Comparison of ENCODE assay signal across 8 mouse cellular contexts in genomic region chr17:72836158-72837115, GRCm38 (mm10). TPM values are rescaled to one million over a fixed set of nuclear protein-coding genes. Genes with fewer than 3 reads are reported as not detected.
DNase-seq lines count a peak whose midpoint lies in the region; ATAC-seq and TF ChIP-seq lines count a peak whose summit lies in the region.

Ypel5 (plus strand) TSS chr17:72836453.

- H3ac ChIP-seq in C2C12 (ENCODE audit: control insufficient read depth, insufficient read length, low read depth) = peak within 1 kb of the TSS; percentile 94
- H3ac ChIP-seq in myocyte (ENCODE audit: control insufficient read depth, insufficient read length) = peak within 1 kb of the TSS; percentile 44

- H3K27me3 ChIP-seq in C2C12 (ENCODE audit: control insufficient read depth, insufficient read depth, insufficient read length) (no peaks in the 10 kb centered on the region), myocyte (ENCODE audit: control insufficient read depth, insufficient read depth, insufficient read length) (peaks cover 7% of the 10 kb centered on the region)
- peaks cover 10% of the 10 kb centered on the region for H3K27me3 ChIP-seq in erythroblast, embryonic 14.5 days (ENCODE audit: control insufficient read depth)
- no peaks in the 10 kb centered on the region for H3K27me3 ChIP-seq in heart, embryonic 11.5 days (ENCODE audit: control insufficient read depth, insufficient read depth, low read length)
- no peaks in the 10 kb centered on the region for H3K27me3 ChIP-seq in kidney, embryonic 16.5 days (ENCODE audit: insufficient read depth, low read length)
- no peaks in the 10 kb centered on the region for H3K27me3 ChIP-seq in liver, adult 2 months (ENCODE audit: control insufficient read depth, insufficient read depth, low read length)
- no peaks in the 10 kb centered on the region for H3K27me3 ChIP-seq in splenic B cell, adult 2 months (ENCODE audit: control insufficient read depth, insufficient read depth, low read length, poor library complexity, severe bottlenecking)

- under 1% methylated on average over 74 of the region's 93 CpGs for WGBS in heart, embryonic 11.5 days (ENCODE audit: insufficient replicate concordance)
- WGBS in kidney, embryonic 16.5 days = under 1% methylated on average over 68 of the region's 93 CpGs
- WGBS in liver, adult 2 months = under 1% methylated on average over 88 of the region's 93 CpGs

- H3K4me2 ChIP-seq in heart, embryonic 11.5 days = peak within 1 kb of the TSS; percentile 71
- peak within 1 kb of the TSS; percentile 69 for H3K4me2 ChIP-seq in kidney, embryonic 16.5 days (replicated peaks; ENCODE audit: low read depth, low read length)
- peak within 1 kb of the TSS; percentile 96 for H3K4me2 ChIP-seq in myocyte (ENCODE audit: low read depth)

- H3K36me3 ChIP-seq in C2C12 (ENCODE audit: control insufficient read depth, insufficient read depth) (no peaks in the 10 kb centered on the region), myocyte (ENCODE audit: control insufficient read depth, insufficient read depth) (peaks cover 9% of the 10 kb centered on the region)
- H3K36me3 ChIP-seq in erythroblast, embryonic 14.5 days (ENCODE audit: control insufficient read depth) = peaks cover 20% of the 10 kb centered on the region
- H3K36me3 ChIP-seq in heart, embryonic 11.5 days (ENCODE audit: control insufficient read depth, insufficient read depth, low read length) = no peaks in the 10 kb centered on the region
- no peaks in the 10 kb centered on the region for H3K36me3 ChIP-seq in kidney, embryonic 16.5 days (ENCODE audit: insufficient read depth, low read length)
- H3K36me3 ChIP-seq in liver, adult 2 months (ENCODE audit: control insufficient read depth, insufficient read depth, low read length) = peaks cover 6% of the 10 kb centered on the region
- no peaks in the 10 kb centered on the region for H3K36me3 ChIP-seq in splenic B cell, adult 2 months (ENCODE audit: control insufficient read depth, insufficient read depth, low read length, poor library complexity, severe bottlenecking)

- H3K79me3 ChIP-seq in C2C12 (ENCODE audit: low read depth) = no peaks in the 10 kb centered on the region

- peak within 1 kb of the TSS; percentile 98 for H3K27ac ChIP-seq in heart, embryonic 11.5 days (ENCODE audit: low read depth, low read length)
- H3K27ac ChIP-seq in kidney, embryonic 16.5 days (ENCODE audit: low read length) = peak within 1 kb of the TSS; percentile 98
- H3K27ac ChIP-seq in liver, adult 2 months (replicated peaks; ENCODE audit: insufficient read depth, low read depth, low read length) = peak within 1 kb of the TSS; percentile 96

- peaks cover 35% of the 10 kb centered on the region for H3K4me1 ChIP-seq in erythroblast, embryonic 14.5 days (ENCODE audit: control insufficient read depth)
- no peaks in the 10 kb centered on the region for H3K4me1 ChIP-seq in heart, embryonic 11.5 days (ENCODE audit: control insufficient read depth, insufficient read depth, low read length)
- peaks cover 7% of the 10 kb centered on the region for H3K4me1 ChIP-seq in kidney, embryonic 16.5 days (ENCODE audit: insufficient read depth, low read length)
- H3K4me1 ChIP-seq in liver, adult 2 months (ENCODE audit: control insufficient read depth, insufficient read depth, low read length) = peaks cover 7% of the 10 kb centered on the region; the same call in 1 of the 2 replicates

- H3K79me2 ChIP-seq in C2C12 (ENCODE audit: control insufficient read depth, insufficient read depth) (peaks cover 19% of the 10 kb centered on the region), myocyte (ENCODE audit: control insufficient read depth, insufficient read depth) (peaks cover 26% of the 10 kb centered on the region)
- peaks cover 4% of the 10 kb centered on the region; the same call in 1 of the 2 replicates for H3K79me2 ChIP-seq in liver, adult 2 months (ENCODE audit: control insufficient read depth, insufficient read depth, low read length)

- peak; percentile 100 for DNase-seq in brain, embryonic 14.5 days (ENCODE audit: low read depth)
- DNase-seq in liver, adult 2 months (ENCODE audit: extremely low read depth, low read depth, low spot score) = peak; percentile 95
- DNase-seq in splenic B cell, adult 2 months (ENCODE audit: low read depth, low spot score) = peak; percentile 99

- H3K9me3 ChIP-seq in erythroblast, embryonic 14.5 days (ENCODE audit: control insufficient read depth, low read length) = no peaks in the 10 kb centered on the region
- no peaks in the 10 kb centered on the region for H3K9me3 ChIP-seq in heart, embryonic 11.5 days (replicated peaks; ENCODE audit: control insufficient read depth, low read length)
- H3K9me3 ChIP-seq in kidney, embryonic 16.5 days (ENCODE audit: low read length) = no peaks in the 10 kb centered on the region

- TF ChIP-seq POLR2A in brain, embryonic 14.5 days (IDR thresholded peaks at IDR 0.05; ENCODE audit: borderline replicate concordance, extremely low read depth, insufficient read depth, insufficient read length, poor library complexity, severe bottlenecking) = peak; percentile 77; the same call in 1 of the 2 replicates
- peak; percentile 94 for TF ChIP-seq POLR2A in liver, adult 2 months (IDR thresholded peaks at IDR 0.05; ENCODE audit: extremely low read depth, insufficient read depth, low read length)
- peak; percentile 83 for TF ChIP-seq POLR2A in myocyte (IDR thresholded peaks at IDR 0.05; ENCODE audit: insufficient read length, low read depth)

- peak within 1 kb of the TSS; percentile 76 for H3K4me3 ChIP-seq in C2C12 (ENCODE audit: insufficient read depth, poor library complexity, severe bottlenecking)
- H3K4me3 ChIP-seq in erythroblast, embryonic 14.5 days (replicated peaks) = peak within 1 kb of the TSS; percentile 97
- peak within 1 kb of the TSS; percentile 93 for H3K4me3 ChIP-seq in heart, embryonic 11.5 days (ENCODE audit: low read depth, low read length)
- H3K4me3 ChIP-seq in kidney, embryonic 16.5 days (ENCODE audit: low read length) = peak within 1 kb of the TSS; percentile 96
- H3K4me3 ChIP-seq in liver, adult 2 months (ENCODE audit: insufficient read depth, low read depth, low read length) = peak within 1 kb of the TSS; percentile 74
- peak within 1 kb of the TSS; percentile 60 for H3K4me3 ChIP-seq in myocyte

- ATAC-seq in heart, embryonic 11.5 days (replicated peaks; ENCODE audit: insufficient number of reproducible peaks, low FRiP score, low TSS enrichment) = peak; percentile 96
- peak; percentile 99 for ATAC-seq in kidney, embryonic 16.5 days (ENCODE audit: low FRiP score, low TSS enrichment)

- peak within 1 kb of the TSS; percentile 89 for H3K9ac ChIP-seq in heart, embryonic 11.5 days (ENCODE audit: low read depth, low read length)
- H3K9ac ChIP-seq in kidney, embryonic 16.5 days (replicated peaks; ENCODE audit: low read length) = peak within 1 kb of the TSS; percentile 95
- peak within 1 kb of the TSS; percentile 95 for H3K9ac ChIP-seq in liver, adult 2 months (ENCODE audit: low read depth, low read length)

- TF ChIP-seq CTCF in C2C12 (IDR thresholded peaks at IDR 0.05; ENCODE audit: control insufficient read depth, insufficient read depth, insufficient read length) = no peak
- TF ChIP-seq CTCF in brain, embryonic 14.5 days (IDR thresholded peaks at IDR 0.05; ENCODE audit: borderline replicate concordance, extremely low read depth, insufficient read depth, insufficient read length) = peak; percentile 61
- TF ChIP-seq CTCF in liver, adult 2 months (IDR thresholded peaks at IDR 0.05; ENCODE audit: low read depth, low read length) = peak; percentile 79

TF ChIP-seq in C2C12, 6 proteins besides CTCF, POLR2A, EP300 and RAD21:
- TF ChIP-seq MYOD1 (IDR thresholded peaks at IDR 0.05; ENCODE audit: control insufficient read depth, insufficient read length, low read depth) (no peak), MAX (IDR thresholded peaks at IDR 0.05) (peak; percentile 89), CEBPB (IDR thresholded peaks at IDR 0.05; ENCODE audit: low read depth) (no peak), MYOG (IDR thresholded peaks at IDR 0.05; ENCODE audit: control insufficient read depth, extremely low read depth, insufficient read length) (no peak), FOSL1 (IDR thresholded peaks at IDR 0.05; ENCODE audit: insufficient read depth, low read length, poor library complexity, severe bottlenecking) (no peak), USF1 (IDR thresholded peaks at IDR 0.05; ENCODE audit: low read depth) (peak; percentile 25)

TF ChIP-seq in myocyte, 11 proteins besides CTCF, POLR2A, EP300 and RAD21:
- TF ChIP-seq REST (IDR thresholded peaks at IDR 0.05; ENCODE audit: insufficient read depth, insufficient read length) (no peak), MAX (IDR thresholded peaks at IDR 0.05; ENCODE audit: low read depth) (peak; percentile 51), E2F4 (IDR thresholded peaks at IDR 0.05; ENCODE audit: insufficient read depth) (no peak), MYOD1 (IDR thresholded peaks at IDR 0.05; ENCODE audit: control insufficient read depth in 1 of 3, insufficient read length in 2 of 3, low read depth in 2 of 3) (peak in 2 of 3 experiments; percentile 52 to 74), USF1 (IDR thresholded peaks at IDR 0.05; ENCODE audit: low read depth) (peak; percentile 42), TCF12 (IDR thresholded peaks at IDR 0.05; ENCODE audit: insufficient read depth, poor library complexity, severe bottlenecking) (peak; percentile 32), CEBPB (IDR thresholded peaks at IDR 0.05; ENCODE audit: insufficient read depth, poor library complexity, severe bottlenecking) (no peak), POLR2AphosphoS2 (IDR thresholded peaks at IDR 0.05; ENCODE audit: insufficient read length, low read depth) (peak; percentile 86), MYOG (IDR thresholded peaks at IDR 0.05; ENCODE audit: control insufficient read depth in 1 of 3, insufficient read depth in 1 of 3, insufficient read length in 2 of 3, low read depth in 2 of 3) (peak; percentile 22 to 81 (median 24)), TCF3 (IDR thresholded peaks at IDR 0.05; ENCODE audit: insufficient read length, low read depth) (no peak), SRF (IDR thresholded peaks at IDR 0.05; ENCODE audit: control insufficient read depth, insufficient read length, low read depth) (no peak)

RNA-seq across cellular contexts. Expression of gene Ypel5, which starts in this region (rescaled TPM):
- polyA plus RNA-seq in C2C12 (2012; fragmentation: generic; extraction: Trizol) = 10.1 TPM
- polyA plus RNA-seq in brain, embryonic 14.5 days (2012; rRNA removed) = 39.1 and 42.5 TPM in 2 replicates
- 6.4 and 8.7 TPM in 2 replicates for polyA plus RNA-seq in erythroblast, embryonic 14.5 days (2012)
- polyA plus RNA-seq in heart, embryonic 11.5 days (2014; fragmentation: Nextera tagmentation; extraction: Ambion mirVana) = 65.9 and 70.4 TPM in 2 replicates
- polyA plus RNA-seq in kidney, embryonic 16.5 days (2015; fragmentation: Nextera tagmentation; extraction: Ambion mirVana) = 45.9 and 46.7 TPM in 2 replicates
- 38.1 and 52.8 TPM in 2 replicates for total RNA-seq in liver, adult 2 months (2014; rRNA removed)
- polyA plus RNA-seq in liver, adult 2 months (2012; rRNA removed) = 16.4 and 21.2 TPM in 2 replicates
- 23.9 TPM for polyA plus RNA-seq in myocyte (2012; fragmentation: generic; extraction: Trizol)

Comparison
In these comparisons a context has a peak if more than half of its experiments do, and no peak if none do; other contexts are left out.
1. Peak in every context shown above with its lines: DNase-seq, ATAC-seq, H3K4me3 ChIP-seq and H3K27ac ChIP-seq.